18 mouse cellular contexts compared by ENCODE assay signal in the genomic region with DNA sequence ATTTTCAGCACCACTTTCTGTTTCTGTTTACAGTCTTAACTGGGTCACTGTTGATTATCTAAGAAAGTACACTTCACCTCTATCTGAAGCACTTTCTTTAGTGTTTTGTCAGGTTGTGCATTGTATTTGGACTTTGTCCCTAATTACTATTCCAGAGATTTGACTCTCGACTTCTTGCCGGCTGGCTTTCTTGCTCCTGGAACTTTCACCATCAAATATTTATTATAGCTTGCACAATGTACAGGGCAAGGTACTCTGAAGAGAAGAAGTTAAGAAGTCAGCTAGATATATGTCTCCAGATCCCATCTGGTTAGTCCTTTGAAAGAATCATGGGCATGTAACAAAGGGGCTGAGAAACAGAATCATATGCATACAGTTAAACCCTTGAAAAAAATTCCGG.
"Had no signal": no experiment of that assay in that cellular context is flagged by ENCODE, and none has a peak within 500 bp of the region (broad histone marks: within the 10 kb centered on the region; RNA-seq: fewer than 3 reads in every experiment).

No protein-coding gene starts in this region.

- ATAC-seq: midbrain, embryonic 16.5 days had no signal

- H3K4me2 ChIP-seq: lung, embryonic 14.5 days; midbrain, embryonic 12.5 days; neural tube, embryonic 13.5 days; neural tube, embryonic 15.5 days had no signal

- H3K27me3 ChIP-seq: midbrain, embryonic 12.5 days; neural tube, embryonic 13.5 days; neural tube, embryonic 15.5 days had no signal

- H3K9ac ChIP-seq: lung, embryonic 14.5 days; midbrain, embryonic 12.5 days; neural tube, embryonic 13.5 days; neural tube, embryonic 15.5 days had no signal

- H3K36me3 ChIP-seq: midbrain, embryonic 10.5 days; midbrain, embryonic 12.5 days; neural tube, embryonic 13.5 days; neural tube, embryonic 15.5 days had no signal

- H3K27ac ChIP-seq: midbrain, embryonic 10.5 days; midbrain, embryonic 12.5 days; neural tube, embryonic 13.5 days; neural tube, embryonic 15.5 days had no signal

- H3K4me3 ChIP-seq: midbrain, embryonic 10.5 days; midbrain, embryonic 12.5 days; myocyte; neural tube, embryonic 13.5 days; neural tube, embryonic 15.5 days had no signal

- DNase-seq: lung, adult 18-20 months; lung, embryonic 14.5 days; lung, postnatal 10 days; lung, postnatal 4 days; midbrain, embryonic 14.5 days; retina, postnatal 1 day; right cerebral cortex, adult 18-20 months; right cerebral cortex, postnatal 25 days; right cerebral cortex, postnatal 4 days; spleen, adult 18-20 months; thymus, postnatal 14 days; thymus, postnatal 36 days had no signal

- H3K4me1 ChIP-seq: midbrain, embryonic 12.5 days; neural tube, embryonic 13.5 days; neural tube, embryonic 15.5 days had no signal

- H3K9me3 ChIP-seq: midbrain, embryonic 10.5 days; midbrain, embryonic 12.5 days; neural tube, embryonic 13.5 days; neural tube, embryonic 15.5 days had no signal
